Mouse (Mus musculus): ENCODE results near the gene Clasp2.

- TF ChIP-seq CTCF (IDR thresholded peaks at IDR 0.05; ENCODE audit: extremely low read depth, insufficient read length, insufficient replicate concordance, low read depth, low read length): no peak
- TF ChIP-seq POLR2A (IDR thresholded peaks at IDR 0.05; ENCODE audit: low read depth, low read length): peak; percentile 53; the same call in 1 of the 2 replicates
Measured at GRCm38 (mm10) chr9:113930534-113931374, 189.5 kb downstream of the Clasp2 start, which contains the start of gene Ubp1.

Measured in small intestine, adult 2 months (tissue).